Mouse (Mus musculus): ENCODE measurements around the gene Nox1.
"Not testable (repeated sequence)": the region's sequence is repeated elsewhere in the genome, so short reads cannot be mapped to it uniquely, and the experiment has no call there.

Gene Nox1

GRCm38 (mm10) chrX:134221856-134222255 lies at the start of gene Nox1:
Gene Nox1, minus strand, starts transcription at chrX:134221956.
- DNase-seq (ENCODE audit: low read depth, low spot score) = no peak

GRCm38 (mm10) chrX:134262129-134262528 lies 40.4 kb upstream of the Nox1 start:
- no peak for DNase-seq (ENCODE audit: low read depth, low spot score)

DNA sequence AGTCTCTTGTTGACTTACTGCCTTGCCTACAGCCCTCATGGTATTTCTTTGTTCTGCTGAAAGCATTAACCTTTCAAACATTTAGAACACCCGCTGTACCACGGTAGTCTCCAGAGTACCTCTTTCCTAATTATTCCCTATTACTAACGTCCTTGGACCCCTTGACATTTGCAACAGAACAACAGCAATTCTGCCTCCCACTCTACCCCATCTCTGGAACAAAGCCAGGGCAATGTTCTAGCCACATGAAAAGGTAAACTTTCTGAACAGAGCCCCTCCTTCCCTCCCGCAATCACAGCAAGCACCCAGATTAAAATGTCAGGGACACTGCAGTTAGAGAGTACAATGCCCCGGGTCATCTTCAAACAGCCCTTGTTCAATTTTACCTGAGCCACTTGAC lies 39.4 kb upstream of the Nox1 start:
- no peak for DNase-seq (ENCODE audit: low read depth, low spot score)

DNA sequence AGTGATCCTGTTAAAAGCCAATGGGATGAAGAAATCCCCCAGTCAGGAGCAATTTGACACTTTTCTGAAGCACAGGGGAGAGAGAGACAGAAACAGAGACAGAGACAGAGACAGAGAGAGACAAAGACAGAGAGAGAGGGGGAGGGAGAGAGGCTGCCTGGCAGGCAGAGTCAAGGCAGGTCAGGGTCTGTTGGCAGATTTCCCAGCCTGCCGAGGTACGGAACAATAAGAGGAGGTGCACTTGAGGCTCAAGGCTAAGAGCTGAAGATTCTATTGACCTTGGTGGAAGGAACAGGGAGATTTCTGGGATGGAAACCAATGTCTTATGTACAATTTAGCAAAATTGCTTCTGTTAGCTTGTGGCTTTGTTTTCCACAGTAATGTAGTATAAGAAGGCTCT lies 26.4 kb upstream of the Nox1 start:
- DNase-seq (ENCODE audit: low read depth, low spot score) = no peak

DNA sequence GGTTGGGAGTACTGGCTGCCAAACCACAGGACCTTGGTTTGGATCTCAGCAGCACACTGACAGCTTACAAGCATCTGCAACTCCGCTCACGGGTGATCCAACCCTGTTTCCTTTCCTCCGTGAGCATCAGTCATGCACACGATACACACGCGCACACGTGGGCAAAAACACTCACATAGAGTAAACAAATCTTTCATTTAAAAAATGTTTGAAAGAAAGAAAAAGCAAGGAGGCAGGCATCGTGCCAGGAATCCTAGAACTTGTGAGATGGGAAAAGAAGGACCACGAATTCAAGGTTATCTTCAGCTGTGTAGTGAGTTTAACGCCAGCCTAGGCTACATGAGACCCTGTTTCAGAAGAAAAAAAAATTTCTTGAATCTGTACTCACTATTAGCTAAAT lies 24.2 kb upstream of the Nox1 start:
- no peak for DNase-seq (ENCODE audit: low read depth, low spot score)

DNA sequence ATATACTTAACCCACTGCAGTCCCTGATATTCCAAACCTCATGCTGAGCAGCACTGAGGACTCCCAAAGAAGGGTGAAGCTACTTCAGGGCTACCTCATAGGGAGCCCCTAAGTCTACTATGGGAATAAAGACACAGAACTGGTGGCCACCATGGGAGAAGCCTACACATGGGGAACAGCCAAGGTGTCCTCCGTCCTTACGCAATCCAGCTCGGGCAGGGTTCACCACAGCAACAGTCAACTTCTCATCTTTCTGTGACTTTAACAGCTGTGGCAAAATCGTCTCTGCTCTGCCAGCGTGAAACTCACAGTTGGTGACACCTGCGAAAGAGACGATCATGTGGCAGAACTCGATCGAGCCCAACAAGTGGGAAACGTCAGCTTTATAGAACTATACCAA lies 16.5 kb upstream of the Nox1 start:
- DNase-seq (ENCODE audit: low read depth, low spot score) = no peak

DNA sequence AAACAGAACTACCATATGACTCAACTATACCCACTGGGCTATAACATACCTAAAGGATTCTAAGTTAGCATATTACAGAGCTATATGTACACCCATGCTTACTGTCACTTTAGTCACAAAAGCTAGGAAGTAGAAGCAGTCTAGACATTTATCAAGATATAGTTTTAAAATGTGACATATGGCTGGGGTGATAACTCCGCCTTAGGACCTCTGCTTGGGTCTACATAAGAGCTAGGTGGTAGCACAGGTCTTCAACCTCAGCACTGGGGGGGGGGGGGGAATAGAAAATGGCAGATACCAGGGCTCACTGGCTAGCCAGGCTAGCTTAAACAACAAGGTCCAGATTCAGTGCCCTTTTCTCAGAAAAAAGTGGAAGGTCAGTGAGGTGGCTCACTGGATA lies 11.3 kb upstream of the Nox1 start:
- no peak for DNase-seq (ENCODE audit: low read depth, low spot score)

DNA sequence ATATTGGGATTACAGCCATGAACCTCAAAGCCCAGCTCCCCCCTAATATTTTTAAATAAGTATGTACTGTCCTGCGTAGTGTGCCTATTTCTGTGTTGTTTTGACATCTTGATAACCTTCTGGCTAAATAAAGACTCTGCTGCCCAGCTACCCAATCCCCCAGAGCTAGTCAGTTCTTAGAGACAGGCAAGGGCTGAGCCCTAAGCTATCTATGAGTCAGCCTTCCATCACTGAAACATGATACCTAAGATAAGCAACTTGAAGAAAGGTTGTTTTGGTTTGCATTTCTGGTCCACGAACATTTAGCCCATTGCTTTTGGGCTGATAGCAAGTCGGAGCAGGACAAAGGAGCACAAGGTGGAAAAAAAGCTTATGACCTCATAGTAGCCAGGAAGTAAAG lies 1.1 kb downstream of the Nox1 start:
- DNase-seq (ENCODE audit: low read depth, low spot score) = no peak

GRCm38 (mm10) chrX:134218161-134218560 lies 3.6 kb downstream of the Nox1 start:
- DNase-seq (ENCODE audit: low read depth, low spot score) = no peak

GRCm38 (mm10) chrX:134211151-134211642 lies 10.6 kb downstream of the Nox1 start:
- DNase-seq (ENCODE audit: low read depth, low spot score) = no peak

- no peak for DNase-seq (ENCODE audit: low read depth, low spot score)
Measured at GRCm38 (mm10) chrX:134208491-134208890, 13.3 kb downstream of the Nox1 start.

GRCm38 (mm10) chrX:134187201-134187600 lies 34.6 kb downstream of the Nox1 start, which contains the start of gene Arl13a:
Gene Arl13a, plus strand, starts transcription at chrX:134187501.
- DNase-seq (ENCODE audit: low read depth, low spot score) = not testable (repeated sequence)

- no peak for DNase-seq (ENCODE audit: low read depth, low spot score)
Measured at GRCm38 (mm10) chrX:134174699-134175098, 47.1 kb downstream of the Nox1 start.

DNA sequence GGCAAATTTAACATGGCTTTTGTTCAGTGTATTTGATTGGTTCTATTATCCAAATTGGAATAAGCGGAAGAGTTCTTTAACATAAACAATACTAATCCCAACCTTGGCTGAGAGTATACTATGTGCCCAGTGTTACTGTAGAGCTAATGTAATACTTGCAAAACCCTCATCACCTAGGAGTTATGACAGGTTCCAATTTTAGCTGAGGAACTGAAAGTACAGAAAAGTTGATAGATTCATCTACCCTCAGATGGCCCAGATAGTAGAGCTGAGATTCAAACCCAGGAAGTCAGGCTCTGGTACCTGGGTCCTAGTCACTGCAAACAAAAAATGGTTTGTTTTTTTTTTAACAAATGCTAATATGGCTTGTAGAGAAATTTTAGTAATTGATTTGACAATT lies 51.2 kb downstream of the Nox1 start:
- DNase-seq (ENCODE audit: low read depth, low spot score) = no peak

DNA sequence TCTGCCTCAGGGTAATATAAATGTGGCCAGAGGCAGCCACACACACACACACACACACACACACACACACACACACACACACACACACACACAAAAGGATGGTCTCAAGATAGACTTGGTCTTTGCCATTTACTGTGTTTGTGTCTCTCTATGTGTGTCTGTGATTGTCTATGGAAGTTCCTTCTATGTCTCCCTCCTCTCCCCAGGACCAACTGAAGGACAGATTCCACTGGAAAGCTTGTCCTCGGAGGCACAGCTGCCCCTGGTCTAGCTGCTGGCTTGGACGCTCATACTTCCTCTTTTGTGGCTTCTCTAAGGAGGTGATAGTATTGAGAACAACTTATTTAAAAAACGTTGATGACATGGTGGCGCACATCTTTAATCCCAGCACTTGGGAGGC lies 58.3 kb downstream of the Nox1 start:
- no peak for DNase-seq (ENCODE audit: low read depth, low spot score)

- DNase-seq (ENCODE audit: low read depth, low spot score) = no peak
Measured at GRCm38 (mm10) chrX:134162826-134163225, 58.9 kb downstream of the Nox1 start.

- DNase-seq (ENCODE audit: low read depth, low spot score) = peak; percentile 4
Measured at GRCm38 (mm10) chrX:134162043-134162720, 59.6 kb downstream of the Nox1 start, which contains the start of gene Xkrx. Gene Xkrx, minus strand, starts transcription at chrX:134162076.

- DNase-seq (ENCODE audit: low read depth, low spot score) = no peak
Measured at GRCm38 (mm10) chrX:134160442-134160841, 61.3 kb downstream of the Nox1 start.

DNA sequence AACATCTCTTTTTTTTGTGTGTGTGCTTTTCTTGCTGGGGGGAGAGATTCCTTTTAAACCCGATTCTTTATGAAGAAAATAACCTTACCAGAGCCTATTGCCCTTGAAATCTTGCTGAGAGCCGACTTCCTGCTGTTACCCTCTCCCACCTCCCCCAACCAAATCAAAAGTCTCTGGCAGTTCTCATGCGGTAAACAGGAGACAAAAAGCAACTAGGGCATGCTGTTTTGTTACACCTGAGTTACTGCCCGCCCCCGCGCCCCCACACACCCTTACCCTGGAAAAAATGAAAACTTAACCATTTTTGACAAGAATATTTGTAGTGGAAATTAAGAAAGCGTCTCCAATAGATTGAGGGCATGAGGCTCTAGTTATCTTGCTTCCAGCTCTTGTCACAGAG lies 63.6 kb downstream of the Nox1 start:
- DNase-seq (ENCODE audit: low read depth, low spot score) = no peak

GRCm38 (mm10) chrX:134141986-134142385 lies 79.8 kb downstream of the Nox1 start:
- DNase-seq (ENCODE audit: low read depth, low spot score) = no peak

DNA sequence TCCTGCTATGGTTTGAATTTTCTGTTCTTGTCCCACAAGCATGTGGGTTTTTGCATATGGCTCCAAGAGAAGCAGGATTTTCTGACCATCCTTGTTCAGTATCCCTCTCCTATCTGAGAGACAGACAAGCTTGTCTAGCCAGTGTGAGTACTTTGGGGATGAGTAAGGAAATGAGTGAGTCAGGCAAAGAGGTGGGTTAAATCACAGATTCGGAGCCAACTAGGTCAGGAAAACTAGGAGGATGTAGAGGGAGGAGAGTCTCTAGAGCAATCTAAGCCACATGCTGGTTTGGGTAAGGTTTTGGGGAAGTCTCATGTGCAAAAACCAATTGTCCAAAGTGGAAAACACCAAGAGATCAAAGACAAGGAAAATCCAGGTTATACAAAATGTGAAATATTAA lies 80.2 kb downstream of the Nox1 start:
- no peak for DNase-seq (ENCODE audit: low read depth, low spot score)

DNA sequence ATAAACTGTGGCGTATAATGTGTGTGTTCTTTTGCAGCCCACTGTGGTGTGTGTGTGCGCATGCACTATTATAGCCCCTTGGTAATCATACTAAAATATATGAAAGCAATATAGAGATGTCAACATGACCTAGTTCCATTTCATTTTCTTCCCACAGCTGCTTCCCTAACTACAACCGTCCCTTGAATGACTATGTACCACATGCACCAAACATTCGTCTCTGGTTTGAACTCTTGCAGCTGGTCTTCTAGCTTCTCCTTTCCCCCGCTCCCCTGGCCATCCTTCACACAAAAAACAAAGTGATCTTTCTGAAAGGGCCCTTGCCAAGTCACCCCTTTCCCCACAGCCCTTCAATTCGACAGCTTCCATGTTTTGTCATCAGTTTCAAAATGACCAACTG lies 81.7 kb downstream of the Nox1 start:
- no peak for DNase-seq (ENCODE audit: low read depth, low spot score)

DNA sequence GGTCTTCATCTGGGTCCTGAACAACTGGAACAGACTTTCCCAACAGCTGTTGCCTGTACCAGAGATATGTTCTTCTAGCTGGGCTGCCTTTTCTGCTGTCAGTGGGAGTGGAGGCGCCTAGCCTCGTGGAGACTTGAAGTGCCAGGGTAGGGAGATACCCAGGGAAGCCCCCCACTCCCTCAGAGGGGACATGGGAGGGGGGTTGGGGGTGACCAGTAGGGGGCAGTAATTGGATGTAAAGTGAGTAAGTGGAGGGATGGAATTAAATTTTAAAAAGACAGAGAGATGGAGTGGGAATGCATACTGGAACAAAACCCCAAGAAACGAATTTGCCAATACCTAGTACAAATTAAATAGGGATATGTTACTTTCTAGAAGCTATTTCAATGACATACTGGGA lies 87.9 kb downstream of the Nox1 start:
- DNase-seq (ENCODE audit: low read depth, low spot score) = peak; percentile 0

DNA sequence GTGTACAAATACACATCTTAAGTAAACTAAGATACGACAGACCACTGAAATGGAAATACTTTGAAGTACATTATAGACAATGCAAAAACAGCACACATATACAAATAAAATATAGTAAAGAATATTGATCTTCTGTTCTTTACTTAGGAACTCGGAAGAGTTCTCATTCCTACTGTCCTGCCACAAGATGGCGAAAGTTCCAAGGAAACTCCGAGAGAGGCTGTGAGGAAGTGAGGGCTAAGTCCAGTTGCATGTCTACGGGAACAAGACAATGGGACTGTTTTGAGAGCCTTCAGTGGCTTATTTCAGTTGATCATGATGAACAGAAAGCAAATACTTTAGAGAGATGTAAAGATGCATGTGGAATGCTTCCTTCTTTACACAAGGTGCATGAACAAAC lies 89.5 kb downstream of the Nox1 start:
- DNase-seq (ENCODE audit: low read depth, low spot score) = peak; percentile 23
